19 mouse cellular contexts compared by ENCODE assay signal in the genomic region with DNA sequence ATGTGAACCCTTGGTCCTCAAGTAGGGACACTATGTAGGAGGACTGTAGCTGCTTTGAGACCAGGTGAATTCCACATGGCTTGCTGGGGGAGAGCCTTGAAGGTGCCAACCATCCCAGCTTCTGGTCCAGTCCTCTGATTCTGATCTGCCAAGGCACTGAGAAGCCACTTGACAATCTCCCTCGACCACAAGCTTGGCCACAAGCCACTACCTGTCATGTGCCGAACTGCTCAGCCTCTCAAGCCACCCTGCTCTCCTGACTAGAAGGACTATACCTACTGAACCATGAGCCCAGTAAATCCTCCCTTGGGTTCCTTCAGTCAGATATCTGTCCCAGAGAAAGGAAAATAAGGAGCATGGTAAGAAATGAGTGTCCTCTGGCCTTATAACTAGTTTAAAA. TPM values are rescaled to one million over a fixed set of nuclear protein-coding genes. Genes with fewer than 3 reads are reported as not detected.
DNase-seq lines count a peak whose midpoint lies in the region; TF ChIP-seq lines count a peak whose summit lies in the region.
"Had no signal": no experiment of that assay in that cellular context is flagged by ENCODE, and none has a peak within 500 bp of the region (broad histone marks: within the 10 kb centered on the region; RNA-seq: fewer than 3 reads in every experiment).

No protein-coding gene starts in this region.

- no peak for TF ChIP-seq EP300 in CH12.LX (IDR thresholded peaks at IDR 0.05; ENCODE audit: low read length)

- no peak overlapping the region for H3K4me3 ChIP-seq in CH12.LX (replicated peaks in 1 of 3; ENCODE audit: low read depth in 2 of 3, low read length in 2 of 3, poor library complexity in 1 of 3)
- H3K4me3 ChIP-seq in myocyte, result no peak overlapping the region
- H3K4me3 ChIP-seq: heart, embryonic 10.5 days; limb, embryonic 12.5 days; midbrain, embryonic 10.5 days; neural tube, embryonic 15.5 days had no signal

- H3K4me2 ChIP-seq in CH12.LX (ENCODE audit: insufficient read depth, low read depth, poor library complexity, severe bottlenecking) (no peak overlapping the region), myocyte (ENCODE audit: low read depth) (peak overlapping the region; percentile 70)
- H3K4me2 ChIP-seq: limb, embryonic 12.5 days; liver, embryonic 11.5 days; neural tube, embryonic 15.5 days had no signal

- no peak for TF ChIP-seq POLR2A in CH12.LX (IDR thresholded peaks at IDR 0.05; ENCODE audit: low read depth, low read length)
- TF ChIP-seq POLR2A in myocyte (IDR thresholded peaks at IDR 0.05; ENCODE audit: insufficient read length, low read depth), result no peak

- H3K9me3 ChIP-seq in CH12.LX (replicated peaks; ENCODE audit: low read length), result no peaks in the 10 kb centered on the region
- H3K9me3 ChIP-seq: heart, embryonic 10.5 days; limb, embryonic 12.5 days; midbrain, embryonic 10.5 days; neural tube, embryonic 15.5 days had no signal

- H3K79me2 ChIP-seq in CH12.LX (replicated peaks; ENCODE audit: control insufficient read depth, extremely low read depth, insufficient read depth, poor library complexity, severe bottlenecking), result peaks cover 82% of the 10 kb centered on the region
- peaks cover 4% of the 10 kb centered on the region for H3K79me2 ChIP-seq in myocyte (ENCODE audit: control insufficient read depth, insufficient read depth)

- TF ChIP-seq RAD21 in CH12.LX (IDR thresholded peaks at IDR 0.05; ENCODE audit: low read depth, low read length), result no peak

- dilution Hi-C loops in CH12.LX (cut with MboI; ENCODE audit: extremely low pct_ligation_motif_present, extremely low pct_unique_long_range_greater_than_20kb, low sequenced_read_pairs), result no loop called here

- H3ac ChIP-seq in myocyte (ENCODE audit: control insufficient read depth, insufficient read length), result no peak overlapping the region

- H3K27me3 ChIP-seq in CH12.LX (replicated peaks), result no peaks in the 10 kb centered on the region
- no peaks in the 10 kb centered on the region for H3K27me3 ChIP-seq in myocyte (ENCODE audit: control insufficient read depth, insufficient read depth, insufficient read length)
- H3K27me3 ChIP-seq: limb, embryonic 12.5 days; neural tube, embryonic 15.5 days had no signal

- DNase-seq in cerebellum, postnatal 14 days, result peak; percentile 67 to 69
- no peak for DNase-seq in cerebellum, adult 9-10 months
- no peak for DNase-seq in CH12.LX (ENCODE audit: extremely low read depth)
- peak; percentile 21 for DNase-seq in brain, adult 2 months (ENCODE audit: low read depth, low spot score)
- DNase-seq in thymus, postnatal 36 days, result no peak
- no peak for DNase-seq in left cerebral cortex, adult 11 months (ENCODE audit: low spot score)
- DNase-seq: cerebellum, adult 8-10 months; gastrocnemius, postnatal 36 days; heart, postnatal 4 days; kidney, adult 9 months; kidney, postnatal 14 days; layer of hippocampus, postnatal 36 days; lung, adult 2 months had no signal

- in situ Hi-C loops in CH12.LX (cut with MboI; ENCODE audit: low pct_ligation_motif_present, low pct_unique_long_range_greater_than_20kb, low sequenced_read_pairs), result loop anchor here (25.0 kb wide), 1 partner anchor 762 kb away; a partner anchor contains a TSS

- no peak overlapping the region for H3K9ac ChIP-seq in CH12.LX (ENCODE audit: insufficient read depth, low read depth)
- H3K9ac ChIP-seq: limb, embryonic 12.5 days; neural tube, embryonic 15.5 days had no signal

- no peak for TF ChIP-seq CTCF in CH12.LX (conservative IDR thresholded peaks at IDR 0.05 in 1 of 2, IDR thresholded peaks at IDR 0.05 in 1 of 2; ENCODE audit: low read depth in 2 of 2, low read length in 2 of 2)

- peak overlapping the region; percentile 11; the same call in 1 of the 2 replicates for H3K27ac ChIP-seq in CH12.LX (ENCODE audit: insufficient read depth, low read depth)
- H3K27ac ChIP-seq: heart, embryonic 10.5 days; limb, embryonic 12.5 days; midbrain, embryonic 10.5 days; neural tube, embryonic 15.5 days had no signal

- H3K4me1 ChIP-seq in CH12.LX (ENCODE audit: control insufficient read depth in 1 of 2, insufficient read depth in 2 of 2), result peaks cover 10 to 77% of the 10 kb centered on the region in 2 experiments
- H3K4me1 ChIP-seq: midbrain, embryonic 10.5 days; neural tube, embryonic 15.5 days had no signal

- peaks cover 53 to 89% of the 10 kb centered on the region in 2 experiments for H3K36me3 ChIP-seq in CH12.LX (replicated peaks in 1 of 2; ENCODE audit: control insufficient read depth in 1 of 2, insufficient read depth in 1 of 2, low read length in 1 of 2)
- H3K36me3 ChIP-seq in myocyte (ENCODE audit: control insufficient read depth, insufficient read depth), result peaks cover 5% of the 10 kb centered on the region
- H3K36me3 ChIP-seq: limb, embryonic 12.5 days; midbrain, embryonic 10.5 days had no signal

TF ChIP-seq in CH12.LX, 34 proteins besides CTCF, POLR2A, EP300 and RAD21:
- TF ChIP-seq IRF4 (IDR thresholded peaks at IDR 0.05; ENCODE audit: low read depth, low read length), result no peak
- no peak for TF ChIP-seq SIN3A (IDR thresholded peaks at IDR 0.05; ENCODE audit: low read length)
- 0 out of 2 replicates have a peak, but pooled peaks have one; percentile 14 for TF ChIP-seq ETS1 (conservative IDR thresholded peaks at IDR 0.05; ENCODE audit: low read depth, low read length)
- TF ChIP-seq BHLHE40 (IDR thresholded peaks at IDR 0.05; ENCODE audit: low read depth, low read length), result peak; percentile 80
TF ChIP-seq in CH12.LX: peak in this region for 2.

TF ChIP-seq in myocyte, 11 proteins besides CTCF, POLR2A, EP300 and RAD21:
- no peak for TF ChIP-seq REST (IDR thresholded peaks at IDR 0.05; ENCODE audit: insufficient read depth, insufficient read length)
- no peak for TF ChIP-seq SRF (IDR thresholded peaks at IDR 0.05; ENCODE audit: control insufficient read depth, insufficient read length, low read depth)
- TF ChIP-seq MYOD1 (IDR thresholded peaks at IDR 0.05; ENCODE audit: control insufficient read depth in 1 of 3, insufficient read length in 2 of 3, low read depth in 2 of 3), result no peak
- TF ChIP-seq TCF3 (IDR thresholded peaks at IDR 0.05; ENCODE audit: insufficient read length, low read depth), result no peak
- TF ChIP-seq CEBPB (IDR thresholded peaks at IDR 0.05; ENCODE audit: insufficient read depth, poor library complexity, severe bottlenecking), result no peak
- no peak for TF ChIP-seq TCF12 (IDR thresholded peaks at IDR 0.05; ENCODE audit: insufficient read depth, poor library complexity, severe bottlenecking)
- TF ChIP-seq E2F4 (IDR thresholded peaks at IDR 0.05; ENCODE audit: insufficient read depth), result no peak
- peak; percentile 51 for TF ChIP-seq USF1 (IDR thresholded peaks at IDR 0.05; ENCODE audit: low read depth)
- TF ChIP-seq POLR2AphosphoS2 (IDR thresholded peaks at IDR 0.05; ENCODE audit: insufficient read length, low read depth), result no peak
- peak in 1 of 3 experiments; percentile 3 for TF ChIP-seq MYOG (IDR thresholded peaks at IDR 0.05; ENCODE audit: control insufficient read depth in 1 of 3, insufficient read depth in 1 of 3, insufficient read length in 2 of 3, low read depth in 2 of 3)
- TF ChIP-seq MAX (IDR thresholded peaks at IDR 0.05; ENCODE audit: low read depth), result no peak

RNA-seq across cellular contexts. Expression of a gene that starts 24.0 kb away (rescaled TPM):
- 247 and 417 TPM in 2 replicates for total RNA-seq in CH12.LX (2012; rRNA removed)
- 204 and 211 TPM in 2 replicates for total RNA-seq in CH12.LX (2014; rRNA removed)
- 239 and 265 TPM in 2 replicates for polyA plus RNA-seq in CH12.LX (2012; ENCODE audit: insufficient read length, low read depth)
- 74.9 TPM for polyA plus RNA-seq in myocyte (2012; fragmentation: generic; extraction: Trizol)

Comparison
In these comparisons a context has a peak if more than half of its experiments do, and no peak if none do; other contexts are left out.
1. DNase-seq: peak in cerebellum, postnatal 14 days (2 of 2) and brain, adult 2 months (single experiment); none in cerebellum, adult 9-10 months (single experiment), CH12.LX (single experiment), thymus, postnatal 36 days (0 of 2) and left cerebral cortex, adult 11 months (single experiment).